Mouse (Mus musculus) hematopoietic stem cell, adult 5-6 weeks (primary cell): Measurements from ENCODE around the gene Olfr649. TPM values are rescaled to one million over a fixed set of nuclear protein-coding genes. Genes with fewer than 3 reads are reported as not detected.

ENCODE experiments used
- ATAC-seq, 2 experiments: fragments of 125-278 bp in 1 of 2; replicated peaks in 1 of 2; 2 replicates each; pipeline ENCODE4 v1.8.0; 2016 to 2017; ENCODE audit warnings: inconsistent platforms in 2 of 2, mild to moderate bottlenecking in 2 of 2, moderate number of reproducible peaks in 2 of 2, low read depth in 1 of 2, moderate TSS enrichment in 1 of 2; ENCODE audit not compliant: low FRiP score in 2 of 2, poor library complexity in 2 of 2, severe bottlenecking in 2 of 2, insufficient read depth in 1 of 2, low TSS enrichment in 1 of 2
- total RNA-seq: library from RNA; stranded (forward); fragments of 172-1452, 232-1000 nt; gene quantifications from 2 replicates; pipeline ENCODE4 v1.2.3, GENCODE M21; 2017

Olfr649 gene
- total RNA-seq, 1 experiment from 2014 or later: not detected

- no peak for ATAC-seq
Measured at GRCm38 (mm10) chr7:104150456-104150855, 45.3 kb downstream of the Olfr649 start, which contains the start of gene Ubqlnl. Ubqlnl (minus strand) TSS chr7:104150556.

GRCm38 (mm10) chr7:104143179-104143578, 52.6 kb downstream of the Olfr649 start, which contains the start of gene Ubqln3:
Ubqln3 (minus strand) TSS chr7:104143279.
- ATAC-seq: no peak

Other genes starting within 250 kb of the Olfr649 start
- not detected in 2 replicates for gene Olfr635, start 224.8 kb downstream of the Olfr649 start, total RNA-seq
- not detected in 2 replicates for gene Olfr638, start 197.2 kb downstream of the Olfr649 start, total RNA-seq
- gene Olfr639, start 178.7 kb downstream of the Olfr649 start, total RNA-seq: 0.13 TPM in 1 of 2 replicates, not detected in the other
- gene Olfr640, start 170.4 kb downstream of the Olfr649 start, total RNA-seq: not detected in 2 replicates
- not detected in 2 replicates for gene Olfr641, start 160.5 kb downstream of the Olfr649 start, total RNA-seq
- gene Olfr642, start 143.3 kb downstream of the Olfr649 start, total RNA-seq: 0.56 TPM in 1 of 2 replicates, not detected in the other
- gene 4930516K23Rik, start 134.5 kb downstream of the Olfr649 start, total RNA-seq: not detected in 2 replicates
- gene Olfr644, start 124.1 kb downstream of the Olfr649 start, total RNA-seq: 0.10 and 0.38 TPM in 2 replicates
- gene Olfr645, start 110.5 kb downstream of the Olfr649 start, total RNA-seq: not detected in 2 replicates
- gene Olfr646, start 91.1 kb downstream of the Olfr649 start, total RNA-seq: 0.38 TPM in 1 of 2 replicates, not detected in the other
- 0.25 TPM in 1 of 2 replicates, not detected in the other for gene Ubqln5, start 66.2 kb downstream of the Olfr649 start, total RNA-seq
- not detected in 2 replicates for gene Olfr643, start 58.6 kb downstream of the Olfr649 start, total RNA-seq
- gene Ubqln3, start 52.7 kb downstream of the Olfr649 start, total RNA-seq: 0.13 and 0.30 TPM in 2 replicates
- 0.05 TPM in 1 of 2 replicates, not detected in the other for gene Ubqlnl, start 45.4 kb downstream of the Olfr649 start, total RNA-seq
- 2.5 TPM in 1 of 2 replicates, not detected in the other for gene Olfm5, start 31.2 kb downstream of the Olfr649 start, total RNA-seq
- not detected in 2 replicates for gene Olfr648, start 12.6 kb downstream of the Olfr649 start, total RNA-seq
- gene Trim6, start 22.8 kb upstream of the Olfr649 start, total RNA-seq: 9.3 and 16.7 TPM in 2 replicates
- 49.1 and 62.5 TPM in 2 replicates for gene Trim34a, start 48.5 kb upstream of the Olfr649 start, total RNA-seq
- gene Trim5, start 92.1 kb upstream of the Olfr649 start, total RNA-seq: 13.5 and 21.6 TPM in 2 replicates
- 124 and 139 TPM in 2 replicates for gene Trim12a, start 119.5 kb upstream of the Olfr649 start, total RNA-seq
- 0.63 and 1.0 TPM in 2 replicates for gene Trim34b, start 133.5 kb upstream of the Olfr649 start, total RNA-seq
- 48.6 and 57.0 TPM in 2 replicates for gene Trim12c, start 157.4 kb upstream of the Olfr649 start, total RNA-seq
- gene Trim30b, start 173.9 kb upstream of the Olfr649 start, total RNA-seq: 9.2 and 19.9 TPM in 2 replicates
- 2.8 and 5.3 TPM in 2 replicates for gene Trim30c, start 204.9 kb upstream of the Olfr649 start, total RNA-seq